Mouse (Mus musculus) olfactory bulb, adult 2 months (tissue): ENCODE data around the gene Olfr1057. TPM values are rescaled to one million over a fixed set of nuclear protein-coding genes. Genes with fewer than 3 reads are reported as not detected.
"Not testable (repeated sequence)": the region's sequence is repeated elsewhere in the genome, so short reads cannot be mapped to it uniquely, and the experiment has no call there.

Source experiments
- H3K27ac ChIP-seq: fragments of 200-500 bp; 2 replicates; pipeline ENCODE4 v1.5.1; 2012; ENCODE audit warnings: low read depth, low read length; ENCODE audit not compliant: insufficient read depth
- H3K4me1 ChIP-seq: fragments of 200-500 bp; 2 replicates; pipeline ENCODE4 v1.6.1; 2012; ENCODE audit warnings: low read length; ENCODE audit not compliant: control insufficient read depth, insufficient read depth
- H3K4me3 ChIP-seq: fragments of 200-500 bp; 2 replicates; pipeline ENCODE4 v1.5.1; 2012; ENCODE audit warnings: mild to moderate bottlenecking, low read depth, low read length, moderate library complexity; ENCODE audit not compliant: insufficient read depth
- CTCF ChIP-seq: fragments of 200-500 bp; IDR thresholded peaks from 2 replicates; pipeline ENCODE4 v1.5.1; 2012; ENCODE audit warnings: low read depth, mild to moderate bottlenecking, low read length, moderate library complexity; ENCODE audit not compliant: insufficient read depth
- POLR2A ChIP-seq: fragments of 200-500 bp; IDR thresholded peaks from 2 replicates; pipeline ENCODE4 v1.6.1; 2012; ENCODE audit warnings: mild to moderate bottlenecking, low read depth, low read length, moderate library complexity; ENCODE audit not compliant: insufficient read depth
- WGBS: fragments of 180-500 bp; shearing (Covaris S2); methylation state at CpG from one replicate; pipeline ENCODE4 v1.1.7; 2018; 5-methylcytosine and 5-hydroxymethylcytosine counted together
- polyA plus RNA-seq: library from polyadenylated mRNA; stranded (reverse); fragments of >200 nt; gene quantifications from 2 replicates; pipeline ENCODE4 v1.2.4, GENCODE M21; 2012; ENCODE audit warnings: low replicate concordance; ENCODE audit not compliant: missing spikeins, insufficient read depth, insufficient read length

Olfr1057 gene
- not detected in 2 replicates for polyA plus RNA-seq

- no peaks in the 10 kb centered on the region for H3K4me1 ChIP-seq
- no peak within 1 kb of the TSS for H3K4me3 ChIP-seq
- TF ChIP-seq CTCF (no peak), POLR2A (no peak)
- H3K27ac ChIP-seq: no peak within 1 kb of the TSS
Observed at GRCm38 (mm10) chr2:86378293-86378692, at the start of gene Olfr1057. Gene Olfr1057, minus strand, starts transcription at chr2:86378393.

- H3K27ac ChIP-seq, H3K4me1 ChIP-seq, H3K4me3 ChIP-seq: not testable (repeated sequence)
Observed at GRCm38 (mm10) chr2:86426649-86427048, 48.5 kb upstream of the Olfr1057 start, which contains the start of gene Olfr1062. Gene Olfr1062, minus strand, starts transcription at chr2:86426749.

GRCm38 (mm10) chr2:86413950-86414349 lies 35.8 kb upstream of the Olfr1057 start, which contains the start of gene Olfr1061:
Gene Olfr1061, minus strand, starts transcription at chr2:86414050.
- TF ChIP-seq CTCF (no peak), POLR2A (no peak)
- Histone ChIP-seq H3K4me3 (no peak within 1 kb of the TSS), H3K4me1 (no peaks in the 10 kb centered on the region), H3K27ac (no peak within 1 kb of the TSS)
- 78% methylated on average over 1 of the region's 1 CpGs for WGBS

DNA sequence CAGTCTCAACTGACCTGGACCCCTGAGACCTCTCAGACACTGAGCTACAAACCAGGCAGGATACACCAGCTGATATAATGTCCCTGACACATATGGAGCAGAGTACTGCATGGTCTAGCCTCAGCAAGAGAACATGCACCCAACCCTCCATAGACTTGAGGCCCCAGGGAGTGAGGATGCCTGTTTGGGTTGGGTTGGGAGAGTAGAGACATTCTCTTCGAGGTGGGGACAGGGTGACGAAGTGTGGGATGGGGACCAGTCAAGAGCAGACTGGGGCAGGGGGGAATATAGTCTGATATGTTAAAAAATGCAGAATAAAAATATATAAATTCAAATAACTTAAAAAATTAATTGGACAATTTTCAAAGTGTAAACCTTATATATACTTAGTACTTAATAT lies 16.9 kb upstream of the Olfr1057 start:
- WGBS: 90% methylated on average over 2 of the region's 2 CpGs
- no peak for TF ChIP-seq CTCF
- TF ChIP-seq POLR2A: no peak
- no peak overlapping the region for H3K4me3 ChIP-seq
- H3K4me1 ChIP-seq: no peaks in the 10 kb centered on the region
- H3K27ac ChIP-seq: no peak overlapping the region

DNA sequence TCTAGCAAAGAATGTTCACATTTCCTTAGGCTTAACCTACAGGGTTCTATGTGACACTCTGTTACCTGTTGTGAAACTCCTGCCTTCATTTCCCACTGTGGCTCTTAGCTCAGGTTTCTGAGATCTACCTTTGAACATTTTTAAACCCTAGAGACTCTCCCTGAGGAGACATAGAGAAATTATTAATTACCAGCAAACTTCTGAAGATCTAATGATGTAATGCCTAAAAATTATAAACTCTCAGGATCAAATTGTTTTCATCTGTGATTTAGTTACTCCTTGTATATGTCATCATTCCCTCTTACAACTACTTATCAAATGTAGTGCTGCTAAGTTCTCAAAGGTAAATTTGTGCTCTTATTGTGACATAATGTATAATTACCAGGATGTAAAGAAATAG lies 10.3 kb upstream of the Olfr1057 start, which contains the start of gene Olfr1058:
Gene Olfr1058 (minus strand): TSS at position 101 of the 400 bp plus-strand sequence.
- H3K4me3 ChIP-seq, H3K4me1 ChIP-seq, H3K27ac ChIP-seq: not testable (repeated sequence)

- not testable (repeated sequence) for H3K27ac ChIP-seq, H3K4me3 ChIP-seq, H3K4me1 ChIP-seq
- no CpG with 5 or more reads among the region's 6 CpGs for WGBS
Observed at GRCm38 (mm10) chr2:86366342-86366741, 11.9 kb downstream of the Olfr1057 start.

- Histone ChIP-seq H3K4me3 (no peak within 1 kb of the TSS), H3K27ac (no peak within 1 kb of the TSS), H3K4me1 (no peaks in the 10 kb centered on the region)
- TF ChIP-seq CTCF (no peak), POLR2A (no peak)
Observed at GRCm38 (mm10) chr2:86362369-86362768, 15.8 kb downstream of the Olfr1057 start, which contains the start of gene Olfr1056. Gene Olfr1056, minus strand, starts transcription at chr2:86362469.

DNA sequence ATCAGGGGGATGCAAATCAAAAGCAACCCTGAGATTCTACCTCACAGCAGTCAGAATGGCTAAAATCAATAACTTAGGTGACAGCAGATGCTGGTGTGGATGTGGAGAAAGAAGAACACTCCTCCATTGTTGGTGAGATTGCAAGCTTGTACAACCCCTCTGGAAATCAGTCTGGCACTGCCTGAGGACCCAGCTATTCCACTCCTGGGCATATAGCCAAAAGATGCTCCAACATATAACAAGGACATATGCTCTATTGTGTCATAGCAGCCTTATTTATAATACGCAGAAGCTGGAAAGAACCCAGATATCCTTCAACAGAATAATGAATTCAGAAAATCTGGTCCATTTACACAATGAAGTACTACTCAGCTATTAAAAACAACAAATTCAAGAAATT lies 26.4 kb downstream of the Olfr1057 start:
- not testable (repeated sequence) for H3K27ac ChIP-seq, H3K4me1 ChIP-seq, H3K4me3 ChIP-seq
- WGBS: 76% methylated on average over 1 of the region's 1 CpGs

DNA sequence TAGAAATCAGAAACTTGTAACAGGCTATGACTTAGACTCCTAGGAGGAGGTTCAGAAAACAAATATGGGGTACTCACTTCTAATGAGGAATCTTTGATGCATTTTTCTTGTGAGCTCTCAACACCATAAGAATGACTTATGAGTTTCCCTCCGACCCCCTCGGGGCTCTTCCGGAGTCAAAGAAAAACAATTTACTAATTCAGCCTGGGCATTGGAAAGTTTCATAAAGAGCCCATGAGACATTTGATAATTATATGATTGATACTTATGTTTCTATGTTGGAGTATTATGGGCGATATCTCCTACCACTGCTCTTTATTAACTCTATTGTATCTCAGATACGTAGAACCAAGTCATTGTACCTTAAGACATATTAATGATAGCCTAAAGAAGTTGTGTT lies 28.0 kb downstream of the Olfr1057 start, which contains the start of gene Olfr1055:
Gene Olfr1055 (minus strand): TSS at position 101 of the 400 bp plus-strand sequence.
- WGBS: 94% methylated on average over 5 of the region's 5 CpGs
- Histone ChIP-seq H3K4me3 (no peak within 1 kb of the TSS), H3K27ac (no peak within 1 kb of the TSS), H3K4me1 (no peaks in the 10 kb centered on the region)
- TF ChIP-seq CTCF (no peak), POLR2A (no peak)

- no peak within 1 kb of the TSS for H3K27ac ChIP-seq
- H3K4me1 ChIP-seq: no peaks in the 10 kb centered on the region
- WGBS: 91% methylated on average over 3 of the region's 3 CpGs
- no peak for TF ChIP-seq POLR2A
- H3K4me3 ChIP-seq: no peak within 1 kb of the TSS
Observed at GRCm38 (mm10) chr2:86335333-86335732, 42.9 kb downstream of the Olfr1057 start, which contains the start of gene Olfr1054. Gene Olfr1054, minus strand, starts transcription at chr2:86335433.

Other genes with a start within 250 kb of the Olfr1057 start
- not detected in 2 replicates for gene Olfr1039, start 242.5 kb downstream of the Olfr1057 start, polyA plus RNA-seq
- not detected in 2 replicates for gene Olfr1040, start 231.7 kb downstream of the Olfr1057 start, polyA plus RNA-seq
- not detected in 2 replicates for gene Olfr1042, start 216.6 kb downstream of the Olfr1057 start, polyA plus RNA-seq
- gene Olfr1043, start 210.9 kb downstream of the Olfr1057 start, polyA plus RNA-seq: not detected in 2 replicates
- gene Olfr1044, start 200.6 kb downstream of the Olfr1057 start, polyA plus RNA-seq: not detected in 2 replicates
- gene Olfr52, start 192.7 kb downstream of the Olfr1057 start, polyA plus RNA-seq: not detected in 2 replicates
- not detected in 2 replicates for gene Olfr1045, start 175.4 kb downstream of the Olfr1057 start, polyA plus RNA-seq
- gene Olfr1046, start 159.1 kb downstream of the Olfr1057 start, polyA plus RNA-seq: not detected in 2 replicates
- not detected in 2 replicates for gene Olfr1047, start 147.0 kb downstream of the Olfr1057 start, polyA plus RNA-seq
- not detected in 2 replicates for gene Olfr1048, start 138.1 kb downstream of the Olfr1057 start, polyA plus RNA-seq
- not detected in 2 replicates for gene Olfr1049, start 120.1 kb downstream of the Olfr1057 start, polyA plus RNA-seq
- gene Olfr1051, start 99.3 kb downstream of the Olfr1057 start, polyA plus RNA-seq: not detected in 2 replicates
- not detected in 2 replicates for gene Olfr1052, start 85.9 kb downstream of the Olfr1057 start, polyA plus RNA-seq
- gene Olfr1053, start 63.1 kb downstream of the Olfr1057 start, polyA plus RNA-seq: not detected in 2 replicates
- gene Olfr1054, start 43.0 kb downstream of the Olfr1057 start, polyA plus RNA-seq: not detected in 2 replicates
- not detected in 2 replicates for gene Olfr1055, start 28.1 kb downstream of the Olfr1057 start, polyA plus RNA-seq
- gene Olfr1056, start 15.9 kb downstream of the Olfr1057 start, polyA plus RNA-seq: not detected in 2 replicates
- gene Olfr1058, start 10.2 kb upstream of the Olfr1057 start, polyA plus RNA-seq: not detected in 2 replicates
- gene Olfr1061, start 35.7 kb upstream of the Olfr1057 start, polyA plus RNA-seq: not detected in 2 replicates
- gene Olfr1062, start 48.4 kb upstream of the Olfr1057 start, polyA plus RNA-seq: not detected in 2 replicates
- gene Olfr1065, start 72.2 kb upstream of the Olfr1057 start, polyA plus RNA-seq: not detected in 2 replicates
- not detected in 2 replicates for gene Olfr1066, start 77.9 kb upstream of the Olfr1057 start, polyA plus RNA-seq
- gene Olfr228, start 109.0 kb upstream of the Olfr1057 start, polyA plus RNA-seq: not detected in 2 replicates
- not detected in 2 replicates for gene Olfr1076, start 130.1 kb upstream of the Olfr1057 start, polyA plus RNA-seq
- not detected in 2 replicates for gene Olfr1079, start 164.1 kb upstream of the Olfr1057 start, polyA plus RNA-seq
- gene Olfr1080, start 179.8 kb upstream of the Olfr1057 start, polyA plus RNA-seq: not detected in 2 replicates
- not detected in 2 replicates for gene Olfr1082, start 220.6 kb upstream of the Olfr1057 start, polyA plus RNA-seq